Mouse (Mus musculus) stomach, embryonic 16.5 days (tissue): Measurements from ENCODE around the gene Lrig1. TPM values are rescaled to one million over a fixed set of nuclear protein-coding genes. Genes with fewer than 3 reads are reported as not detected.
A peak's percentile ranks its signal among the peaks of the same experiment; 100 is the strongest.

ENCODE experiments used
- ATAC-seq: fragments of 200-750 bp; cut with Nextera tagmentation; 2 replicates; pipeline ENCODE4 v1.8.0; 2017; ENCODE audit warnings: moderate number of reproducible peaks, moderate TSS enrichment; ENCODE audit not compliant: insufficient read depth, low FRiP score
- H3K27ac ChIP-seq: fragments of 300-500 bp; sonication (generic); 2 replicates; pipeline ENCODE4 v1.5.1; 2014; ENCODE audit warnings: low read length
- H3K27me3 ChIP-seq: fragments of 300-500 bp; sonication (generic); 2 replicates; pipeline ENCODE4 v1.6.1; 2014; ENCODE audit warnings: low read length, control low read depth, mixed read lengths; ENCODE audit not compliant: control insufficient read depth, insufficient read depth
- H3K36me3 ChIP-seq: fragments of 300-500 bp; sonication (generic); 2 replicates; pipeline ENCODE4 v1.6.1; 2014; ENCODE audit warnings: low read length; ENCODE audit not compliant: control insufficient read depth, insufficient read depth
- H3K4me1 ChIP-seq: fragments of 300-500 bp; sonication (generic); 2 replicates; pipeline ENCODE4 v1.6.1; 2014; ENCODE audit warnings: low read length, control low read depth, mixed read lengths; ENCODE audit not compliant: control insufficient read depth, insufficient read depth
- H3K4me2 ChIP-seq: fragments of 300-500 bp; sonication (generic); 2 replicates; pipeline ENCODE4 v1.6.1; 2014; ENCODE audit warnings: low read depth, low read length, mixed read lengths
- H3K4me3 ChIP-seq: fragments of 300-500 bp; sonication (generic); replicated peaks from 2 replicates; pipeline ENCODE4 v1.5.1; 2014; ENCODE audit warnings: mild to moderate bottlenecking, low read length
- H3K9ac ChIP-seq: fragments of 300-500 bp; sonication (generic); 2 replicates; pipeline ENCODE4 v1.6.1; 2014; ENCODE audit warnings: low read length
- H3K9me3 ChIP-seq: fragments of 300-500 bp; sonication (generic); replicated peaks from 2 replicates; pipeline ENCODE4 v1.6.1; 2016; ENCODE audit warnings: low read length, control low read depth; ENCODE audit not compliant: control insufficient read depth
- WGBS: fragments of 180-500 bp; shearing (Covaris S2); extraction: QIAGEN DNeasy Blood & Tissue Kit; methylation state at CpG from one replicate; pipeline ENCODE4 v1.1.7; 2014; 5-methylcytosine and 5-hydroxymethylcytosine counted together
- polyA plus RNA-seq: library from polyadenylated mRNA; unstranded; fragments of >200 nt; fragmentation: Nextera tagmentation; extraction: Ambion mirVana; gene quantifications from 2 replicates; pipeline ENCODE4 v1.2.1, GENCODE M21; 2015

Lrig1 gene
- polyA plus RNA-seq, 1 experiment from 2014 or later: 18.3 TPM

DNA sequence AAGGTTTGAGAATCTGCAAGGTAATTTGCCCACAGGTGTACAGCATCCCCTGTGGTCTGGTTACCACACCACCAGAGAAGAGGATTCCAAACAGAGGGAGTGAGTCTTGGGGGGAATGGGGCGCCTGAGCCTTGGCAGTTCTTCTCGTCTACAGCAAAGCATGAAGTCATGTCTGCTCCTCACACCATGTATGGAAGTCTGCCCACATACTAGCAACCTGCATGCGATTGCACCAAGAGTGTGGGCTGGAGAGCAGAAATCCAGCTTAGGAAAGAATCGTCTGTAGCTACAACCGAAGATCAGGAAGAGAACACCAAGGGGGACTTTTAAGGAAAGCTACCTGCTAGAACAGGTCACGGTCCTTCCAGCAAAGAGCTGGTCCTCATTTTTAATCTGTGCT, 3.0 kb upstream of the Lrig1 start:
- H3K9me3 ChIP-seq: no peaks in the 10 kb centered on the region
- H3K4me2 ChIP-seq: no peak overlapping the region
- 75% methylated on average over 6 of the region's 6 CpGs for WGBS

DNA sequence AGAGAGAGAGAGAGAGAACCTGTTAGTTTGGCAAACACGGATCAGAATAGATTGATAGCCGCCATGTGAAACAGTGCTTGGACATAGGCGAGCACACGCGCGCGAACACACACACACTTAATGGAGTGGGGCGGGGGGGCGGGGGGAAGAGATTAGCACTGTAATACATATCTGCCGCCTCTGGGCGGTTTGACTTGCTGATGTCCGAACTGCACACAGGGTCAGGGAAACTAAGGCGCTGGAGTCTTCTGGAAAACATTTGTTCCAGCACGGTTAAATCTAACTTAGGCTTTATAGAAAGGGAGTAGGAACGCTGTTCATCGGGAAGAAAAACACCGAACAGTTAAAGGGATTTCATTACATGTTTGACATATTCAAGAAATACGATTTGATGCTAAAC, 1.1 kb upstream of the Lrig1 start:
- H3K27ac ChIP-seq: peak overlapping the region; percentile 91
- peak overlapping the region; percentile 65 for H3K9ac ChIP-seq
- WGBS: 1% methylated on average over 18 of the region's 18 CpGs
- no peaks in the 10 kb centered on the region for H3K27me3 ChIP-seq
- H3K4me3 ChIP-seq: peak overlapping the region; percentile 88
- ATAC-seq: no peak
- no peaks in the 10 kb centered on the region for H3K36me3 ChIP-seq
- H3K4me2 ChIP-seq: peak overlapping the region; percentile 74
- no peaks in the 10 kb centered on the region for H3K9me3 ChIP-seq
- H3K4me1 ChIP-seq: peaks cover 21% of the 10 kb centered on the region

More for the DNA sequence above, 3.0 kb upstream of the Lrig1 start:
- H3K4me3 ChIP-seq: no peak overlapping the region
- H3K27me3 ChIP-seq: no peaks in the 10 kb centered on the region
- ATAC-seq: no peak
- H3K27ac ChIP-seq: no peak overlapping the region
- H3K9ac ChIP-seq: no peak overlapping the region
- peaks cover 8% of the 10 kb centered on the region; the same call in 1 of the 2 replicates for H3K4me1 ChIP-seq
- H3K36me3 ChIP-seq: no peaks in the 10 kb centered on the region

DNA sequence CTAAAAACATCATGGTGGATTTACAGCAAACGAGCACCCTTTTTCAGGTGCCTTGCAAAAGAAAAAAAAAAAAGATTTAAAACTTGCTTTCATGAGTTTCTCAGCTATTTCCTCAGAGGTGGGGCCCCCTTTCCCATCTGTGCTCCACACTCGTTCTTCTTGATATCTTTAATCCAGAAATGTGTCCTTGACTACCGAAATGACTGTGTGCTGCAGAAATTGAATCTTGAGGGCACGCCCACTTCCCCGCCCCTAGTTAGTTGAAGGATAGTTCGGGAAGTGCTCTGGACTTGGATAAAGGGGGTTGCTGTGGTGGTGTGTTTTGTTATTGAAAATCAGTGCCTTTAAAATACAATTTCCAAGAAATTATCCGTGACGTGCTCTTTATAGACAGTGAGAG, 654 bp upstream of the Lrig1 start:
- Histone ChIP-seq H3K4me2 (peak overlapping the region; percentile 74), H3K9ac (peak overlapping the region; percentile 65), H3K4me3 (peak overlapping the region; percentile 88), H3K27ac (peak overlapping the region; percentile 91), H3K27me3 (no peaks in the 10 kb centered on the region), H3K9me3 (no peaks in the 10 kb centered on the region), H3K4me1 (peaks cover 25% of the 10 kb centered on the region), H3K36me3 (no peaks in the 10 kb centered on the region)
- peak; percentile 31; the same call in 1 of the 2 replicates for ATAC-seq
- under 1% methylated on average over 8 of the region's 8 CpGs for WGBS

DNA sequence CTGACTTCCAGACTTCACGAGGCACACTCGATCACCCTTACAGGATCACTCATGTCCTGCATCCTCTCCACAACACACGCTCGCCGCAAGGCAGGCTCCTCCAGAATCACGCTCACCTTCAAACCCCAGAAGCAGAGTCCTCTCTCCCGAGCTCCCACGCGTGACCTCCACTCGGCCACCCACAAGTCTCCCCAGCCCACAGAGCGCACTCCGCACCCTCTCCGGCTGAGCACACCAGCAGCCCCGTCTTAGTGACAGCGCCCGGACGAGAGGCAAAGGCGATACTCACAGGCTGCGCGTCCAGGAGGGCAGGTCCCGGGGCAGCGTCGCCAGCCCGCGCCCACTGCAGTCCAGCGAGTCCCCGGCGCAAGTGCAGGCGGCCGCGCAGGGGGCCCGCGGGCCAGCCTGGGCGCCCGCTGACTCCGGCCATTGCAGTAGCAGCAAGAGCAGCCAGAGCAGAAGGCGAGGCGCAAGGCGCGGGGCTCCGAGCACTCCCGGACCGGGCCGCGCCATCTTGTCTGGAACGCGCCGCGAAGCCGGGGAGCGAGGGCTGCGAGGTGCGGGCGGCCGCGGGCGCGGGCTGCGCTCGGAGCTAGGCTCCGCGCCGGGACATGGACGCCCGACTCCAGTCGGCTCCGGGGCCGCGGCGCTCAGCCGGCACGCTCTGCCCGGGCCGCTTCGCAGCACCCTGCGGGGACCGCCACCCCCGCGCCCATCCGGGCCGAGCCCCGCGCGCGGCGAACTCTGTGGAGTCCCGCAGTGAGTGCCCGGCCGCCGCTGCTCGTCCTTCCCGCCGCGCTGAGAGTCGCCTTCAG, 578 bp downstream of the Lrig1 start:
- peak; percentile 31 for ATAC-seq
- Histone ChIP-seq H3K9ac (peak overlapping the region; percentile 97), H3K4me2 (peak overlapping the region; percentile 71), H3K36me3 (no peaks in the 10 kb centered on the region), H3K9me3 (no peaks in the 10 kb centered on the region), H3K4me1 (peaks cover 38% of the 10 kb centered on the region), H3K27ac (peak overlapping the region; percentile 93), H3K4me3 (peak overlapping the region; percentile 88), H3K27me3 (no peaks in the 10 kb centered on the region)
- WGBS: under 1% methylated on average over 88 of the region's 95 CpGs

DNA sequence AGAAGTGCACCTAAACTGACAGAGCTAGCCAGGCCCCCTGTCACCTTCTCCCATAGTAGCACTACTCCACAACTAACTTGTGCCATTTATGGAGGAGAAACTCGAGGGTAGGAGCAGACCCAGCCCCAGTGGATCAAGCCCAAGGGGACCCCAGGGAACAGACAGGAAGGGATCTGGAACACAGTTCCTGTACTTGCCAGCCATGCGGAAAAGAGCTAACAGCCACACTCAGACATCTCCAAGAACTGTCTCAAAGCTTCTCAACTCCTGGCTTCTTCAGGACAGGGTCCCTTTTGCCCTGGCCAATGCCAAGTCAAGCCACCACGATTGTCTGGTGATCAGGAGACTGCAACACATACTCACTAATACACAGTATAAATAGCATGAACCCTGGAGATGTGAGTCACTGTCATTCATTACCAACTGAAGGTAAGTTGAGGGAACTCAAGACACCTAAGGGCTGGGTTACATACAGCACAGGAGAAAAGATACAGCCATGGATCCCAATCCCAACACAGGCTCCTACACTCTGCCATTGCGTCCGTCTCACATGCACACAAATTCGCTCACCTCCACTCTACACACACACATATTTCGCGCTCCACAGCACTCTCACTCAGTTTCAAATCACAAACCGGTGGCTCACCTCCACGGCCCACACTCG, 1.3 kb downstream of the Lrig1 start:
- Histone ChIP-seq H3K4me1 (peaks cover 43% of the 10 kb centered on the region), H3K9ac (peak overlapping the region; percentile 97), H3K9me3 (no peaks in the 10 kb centered on the region), H3K36me3 (no peaks in the 10 kb centered on the region), H3K4me2 (peak overlapping the region; percentile 71), H3K27ac (peak overlapping the region; percentile 93), H3K4me3 (peak overlapping the region; percentile 88), H3K27me3 (no peaks in the 10 kb centered on the region)
- WGBS: 4% methylated on average over 11 of the region's 11 CpGs
- no peak for ATAC-seq

DNA sequence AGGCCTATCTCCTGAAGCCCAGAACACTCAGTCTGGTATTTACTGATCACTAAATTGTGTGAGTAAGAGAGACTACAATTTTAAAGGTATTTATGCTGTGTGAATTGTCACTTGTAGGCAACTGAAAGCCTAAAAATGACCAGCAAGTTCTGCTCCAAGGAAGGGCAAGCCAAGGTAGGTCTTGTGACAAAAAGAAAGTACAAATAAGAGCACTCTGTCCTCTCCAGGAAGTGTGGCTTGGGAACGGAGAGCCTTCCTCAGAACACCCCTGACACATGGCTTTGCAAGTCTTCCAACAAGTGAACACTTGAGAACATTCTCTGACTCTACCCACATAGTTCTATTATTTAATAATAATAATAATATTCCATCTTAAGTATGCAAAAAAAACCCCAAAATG, 2.5 kb downstream of the Lrig1 start:
- peaks cover 55% of the 10 kb centered on the region for H3K4me1 ChIP-seq
- peak overlapping the region; percentile 61 for H3K9ac ChIP-seq
- H3K27ac ChIP-seq: peak overlapping the region; percentile 40
- H3K9me3 ChIP-seq: no peaks in the 10 kb centered on the region
- no peaks in the 10 kb centered on the region for H3K36me3 ChIP-seq
- peak overlapping the region; percentile 71 for H3K4me2 ChIP-seq
- 30% methylated on average over 1 of the region's 1 CpGs for WGBS
- ATAC-seq: no peak
- peak overlapping the region; percentile 88 for H3K4me3 ChIP-seq
- no peaks in the 10 kb centered on the region for H3K27me3 ChIP-seq

DNA sequence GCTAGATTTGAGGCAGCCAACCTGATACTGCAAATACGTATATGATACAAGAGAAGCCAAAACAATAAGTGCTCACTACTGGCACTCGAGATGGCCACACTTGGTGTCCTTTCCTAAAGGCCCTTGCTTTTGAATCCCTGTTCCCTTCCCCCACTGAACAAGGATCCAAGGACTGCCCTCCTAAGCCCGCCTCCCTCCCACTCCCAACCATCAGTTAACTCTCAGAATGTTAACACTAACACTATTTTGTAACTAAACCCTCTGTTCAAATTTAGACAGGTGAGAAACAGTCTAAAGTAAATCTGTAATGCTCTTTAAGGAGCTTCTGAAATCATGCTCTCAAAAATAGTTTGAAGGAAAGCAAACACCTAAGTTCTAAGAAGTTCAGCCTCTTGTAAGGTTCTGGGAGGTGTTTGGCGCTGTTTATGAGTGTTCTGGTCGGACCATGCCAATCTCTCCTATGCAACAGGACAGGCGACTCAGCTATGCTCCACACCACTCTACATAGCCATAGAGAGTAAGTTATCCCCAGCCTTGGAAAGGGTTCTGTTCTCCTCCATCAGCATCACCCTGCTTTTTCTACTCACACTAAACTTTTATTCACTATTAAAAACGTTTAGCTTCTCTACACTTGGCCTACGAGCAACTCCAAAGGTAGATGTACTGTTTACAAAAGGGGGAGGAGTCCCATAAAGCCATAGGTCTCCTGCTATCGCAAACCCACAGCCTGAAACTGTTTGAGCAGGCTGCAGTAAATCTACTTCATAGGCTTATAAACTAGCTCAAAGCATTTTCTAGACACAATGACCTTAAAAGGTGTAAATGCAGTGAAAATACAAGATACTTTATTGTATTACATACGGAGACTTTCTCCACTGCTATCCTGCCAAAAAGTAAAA, 3.5 kb downstream of the Lrig1 start:
- peak overlapping the region; percentile 40 for H3K27ac ChIP-seq
- peak overlapping the region; percentile 71 for H3K4me2 ChIP-seq
- 29% methylated on average over 10 of the region's 10 CpGs for WGBS
- peaks cover 61% of the 10 kb centered on the region for H3K4me1 ChIP-seq
- H3K27me3 ChIP-seq: no peaks in the 10 kb centered on the region
- no peaks in the 10 kb centered on the region for H3K36me3 ChIP-seq
- ATAC-seq: no peak
- H3K9me3 ChIP-seq: no peaks in the 10 kb centered on the region
- peak overlapping the region; percentile 88 for H3K4me3 ChIP-seq
- H3K9ac ChIP-seq: peak overlapping the region; percentile 56

DNA sequence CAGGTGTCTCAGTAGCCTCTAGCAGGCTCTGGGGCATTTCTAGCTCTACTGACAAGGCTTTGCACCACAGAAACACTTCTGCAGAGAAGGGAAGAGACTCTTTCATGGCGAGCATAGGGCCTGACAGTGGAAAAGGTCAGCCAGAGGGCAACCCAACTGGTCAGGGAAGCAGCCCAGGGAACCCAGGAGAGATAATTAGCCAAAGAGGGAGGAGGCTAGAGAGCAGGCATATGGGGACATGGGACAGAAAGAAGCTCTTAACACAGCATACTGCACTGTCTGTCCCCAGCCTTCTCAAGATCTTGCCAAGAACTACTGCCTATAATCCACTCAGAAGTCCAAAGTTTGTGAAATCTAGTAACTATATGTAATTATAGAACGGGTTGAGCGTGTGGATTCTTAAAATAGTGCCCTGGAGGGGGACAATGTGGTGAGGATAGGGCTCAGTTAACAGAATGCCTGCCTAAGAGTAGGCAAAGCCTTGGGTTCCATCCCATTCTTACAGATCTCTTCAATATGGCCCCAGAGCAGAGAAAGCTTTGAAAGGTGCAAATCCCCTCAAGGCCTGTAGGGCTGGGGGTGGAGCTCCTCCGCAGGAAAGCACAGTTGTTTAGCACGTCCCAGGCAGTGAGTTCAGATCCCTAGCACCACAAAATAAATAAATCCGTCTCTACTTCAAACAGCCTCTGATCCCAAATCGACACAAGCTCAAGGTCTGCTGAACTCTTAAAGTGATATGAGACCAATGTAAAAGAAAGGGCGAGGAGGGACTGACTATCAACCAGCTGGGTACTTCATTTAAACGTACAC, 4.6 kb downstream of the Lrig1 start:
- Histone ChIP-seq H3K27ac (peak overlapping the region; percentile 20), H3K36me3 (no peaks in the 10 kb centered on the region), H3K9ac (peak overlapping the region; percentile 48), H3K9me3 (no peaks in the 10 kb centered on the region), H3K4me1 (peaks cover 69% of the 10 kb centered on the region), H3K4me2 (peak overlapping the region; percentile 71), H3K27me3 (no peaks in the 10 kb centered on the region), H3K4me3 (peak overlapping the region; percentile 88)
- ATAC-seq: no peak
- 33% methylated on average over 9 of the region's 9 CpGs for WGBS
